Mouse (Mus musculus): ENCODE measurements at regions not wholly inside any gene's neighbourhood (a gene's known extent, or its start where the extent isn't known, plus 50 kb on each side); places are given as distances from the start of the nearest gene placed in this dataset.
A peak's percentile ranks its signal among the peaks of the same experiment; 100 is the strongest.

DNA sequence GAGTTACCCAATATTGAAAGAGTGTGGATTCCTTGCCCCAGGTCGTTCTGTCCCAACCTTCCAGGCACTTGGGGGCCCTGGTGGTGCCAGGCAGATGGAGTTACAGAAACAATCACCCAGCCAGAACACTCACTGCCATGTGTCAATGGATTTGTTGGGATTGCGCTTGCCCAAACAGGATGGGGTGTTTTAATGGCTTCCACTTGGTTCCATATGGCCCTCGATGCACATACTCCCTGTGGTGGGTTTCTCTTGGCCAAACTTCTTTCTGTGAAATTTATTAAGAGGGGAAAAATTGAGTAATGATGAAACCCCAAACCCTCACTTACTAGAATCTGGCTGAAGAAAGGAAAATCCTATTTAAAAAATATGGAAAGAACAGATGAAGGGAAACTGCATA lies 146.8 kb downstream of the Spata18 start:
- no peak for DNase-seq (ENCODE audit: low read depth)

DNA sequence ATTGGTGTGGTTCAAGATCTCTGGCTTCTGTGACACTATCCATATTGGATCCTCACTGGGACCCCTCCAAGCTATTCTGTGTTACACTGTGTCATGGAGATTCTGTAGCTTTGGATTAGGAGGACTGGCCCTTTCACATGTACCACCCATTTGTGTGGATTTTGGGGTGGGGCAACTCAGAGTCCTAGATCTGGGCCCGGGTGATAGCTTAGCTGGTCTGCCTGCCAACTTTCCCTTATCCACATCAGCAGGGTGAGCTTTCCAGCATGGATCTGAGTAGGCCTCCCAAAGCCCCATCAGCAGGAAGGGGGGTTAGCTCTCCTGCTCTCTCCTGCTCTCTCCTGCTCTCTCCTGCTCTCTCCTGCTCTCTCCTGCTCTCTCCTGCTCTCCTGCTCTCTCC lies 152.3 kb downstream of the Spata18 start:
- no peak for DNase-seq (ENCODE audit: low read depth)

GRCm38 (mm10) chr5:73804556-73805230 lies 153.5 kb downstream of the Spata18 start:
- DNase-seq (ENCODE audit: low read depth), result no peak

DNA sequence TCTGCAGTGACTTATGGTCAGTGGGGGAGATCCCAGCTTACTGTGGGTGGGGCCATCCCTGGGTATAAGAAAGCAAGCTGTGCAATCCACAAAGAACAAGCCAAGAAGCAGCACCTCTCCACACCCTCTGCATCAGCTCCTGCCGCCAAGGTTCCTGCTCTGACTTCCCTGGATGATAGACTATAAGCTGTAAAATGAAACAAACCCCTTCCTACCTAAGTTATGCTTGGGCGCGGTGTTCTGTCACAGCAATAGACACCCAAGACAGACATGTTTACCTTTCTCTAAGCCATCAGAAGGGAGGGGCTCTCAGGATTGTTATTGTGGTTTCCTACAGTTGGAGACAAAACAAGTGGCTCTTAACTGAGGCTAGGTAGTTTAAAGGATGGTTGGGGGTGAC lies 159.5 kb downstream of the Spata18 start:
- no peak for DNase-seq (ENCODE audit: low read depth)

DNA sequence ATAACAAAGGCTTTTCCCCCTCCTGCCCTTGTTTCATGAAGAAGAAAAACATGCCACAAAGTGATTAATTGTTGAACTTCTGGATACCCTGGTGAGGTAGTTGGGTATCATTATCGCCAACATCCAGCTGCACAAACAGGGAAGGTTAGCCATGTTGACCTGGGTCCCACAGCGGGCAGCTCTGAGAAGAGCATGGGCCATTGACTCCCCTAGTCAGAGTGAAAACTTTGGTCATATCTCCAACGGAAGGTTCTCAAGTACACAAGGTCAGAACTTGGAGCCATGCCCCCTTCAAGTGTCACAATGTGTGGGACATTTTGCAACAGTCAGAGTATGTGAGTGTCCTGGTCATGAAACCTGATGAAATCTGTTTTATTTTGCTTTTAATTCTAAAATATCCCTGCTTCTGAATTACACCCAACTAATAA lies 159.9 kb downstream of the Spata18 start:
- DNase-seq (ENCODE audit: low read depth), result no peak

GRCm38 (mm10) chr5:73815752-73816151 lies 164.6 kb downstream of the Spata18 start:
- no peak for DNase-seq (ENCODE audit: low read depth)

GRCm38 (mm10) chr5:73817180-73817579 lies 166.0 kb downstream of the Spata18 start:
- peak; percentile 7 for DNase-seq (ENCODE audit: low read depth)

DNA sequence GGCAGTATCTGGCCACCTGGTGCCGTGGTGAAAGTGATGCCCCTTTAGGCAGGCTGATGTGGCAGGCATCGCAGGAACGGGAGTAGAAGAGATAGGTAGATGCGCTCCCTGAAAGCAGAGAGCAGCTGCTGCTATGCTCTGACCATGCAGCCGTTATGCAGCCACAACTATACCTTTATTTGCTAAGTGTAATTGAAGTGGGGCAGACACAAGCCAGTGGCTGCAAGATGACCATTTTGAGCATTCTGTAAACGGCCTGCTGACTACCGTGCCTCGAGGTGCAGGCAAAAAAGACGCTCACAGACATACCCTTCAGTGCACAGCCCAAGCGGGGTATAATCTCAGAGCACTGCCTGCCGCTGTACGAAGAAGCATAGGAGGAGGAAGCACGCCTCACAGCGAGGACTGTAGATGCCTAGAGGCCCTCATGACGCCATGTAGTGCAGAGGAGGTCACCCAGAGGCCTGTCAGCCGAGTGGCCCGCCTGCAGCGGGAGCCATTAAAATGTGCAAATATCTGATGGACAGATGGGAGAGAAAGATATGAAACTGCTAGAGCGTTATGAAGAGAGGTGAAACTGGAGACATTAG lies 170.9 kb downstream of the Spata18 start:
- DNase-seq (ENCODE audit: low read depth), result no peak

GRCm38 (mm10) chr5:73823421-73823820 lies 172.2 kb downstream of the Spata18 start:
- no peak for DNase-seq (ENCODE audit: low read depth)

DNA sequence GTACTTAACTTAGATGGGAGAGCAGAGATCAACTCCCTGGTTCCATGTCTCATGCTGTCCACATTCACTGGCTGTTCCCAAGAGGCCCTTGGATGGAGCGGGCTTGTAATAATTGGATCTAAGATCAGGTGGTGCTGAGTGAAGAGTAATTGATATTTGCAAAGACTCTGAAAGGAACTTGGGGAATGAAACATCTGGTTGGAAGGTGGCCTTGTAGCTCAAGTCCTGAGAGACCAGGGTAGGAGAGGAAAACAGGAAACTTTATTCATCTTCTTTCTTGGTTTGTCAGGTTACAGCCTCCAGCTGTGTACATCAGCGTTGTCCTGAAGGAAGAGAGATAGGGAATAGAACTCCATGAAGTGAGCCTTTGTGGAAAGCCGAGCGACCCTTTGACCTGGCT lies 175.8 kb downstream of the Spata18 start:
- DNase-seq (ENCODE audit: low read depth), result no peak

DNA sequence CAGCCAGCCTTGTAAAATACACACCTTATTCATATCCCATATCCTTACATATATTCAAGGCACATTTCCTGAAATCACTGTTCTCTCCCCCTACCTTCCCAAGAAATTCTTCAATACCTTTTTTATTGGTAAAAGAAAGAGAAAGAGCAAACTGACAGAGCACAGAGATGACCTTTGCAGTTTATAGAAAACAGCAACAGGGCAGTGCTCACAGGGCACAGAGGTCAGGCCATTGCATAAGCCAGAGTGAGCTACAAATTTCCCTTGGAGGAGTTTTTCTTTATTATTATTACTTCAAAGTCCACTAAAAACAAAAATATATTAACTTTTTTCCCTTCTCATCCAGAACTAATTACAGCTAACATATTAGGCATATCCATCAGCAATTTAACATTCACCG lies 182.5 kb downstream of the Spata18 start:
- DNase-seq (ENCODE audit: low read depth), result no peak

GRCm38 (mm10) chr5:73843776-73844175 lies 192.6 kb downstream of the Spata18 start:
- no peak for DNase-seq (ENCODE audit: low read depth)

DNA sequence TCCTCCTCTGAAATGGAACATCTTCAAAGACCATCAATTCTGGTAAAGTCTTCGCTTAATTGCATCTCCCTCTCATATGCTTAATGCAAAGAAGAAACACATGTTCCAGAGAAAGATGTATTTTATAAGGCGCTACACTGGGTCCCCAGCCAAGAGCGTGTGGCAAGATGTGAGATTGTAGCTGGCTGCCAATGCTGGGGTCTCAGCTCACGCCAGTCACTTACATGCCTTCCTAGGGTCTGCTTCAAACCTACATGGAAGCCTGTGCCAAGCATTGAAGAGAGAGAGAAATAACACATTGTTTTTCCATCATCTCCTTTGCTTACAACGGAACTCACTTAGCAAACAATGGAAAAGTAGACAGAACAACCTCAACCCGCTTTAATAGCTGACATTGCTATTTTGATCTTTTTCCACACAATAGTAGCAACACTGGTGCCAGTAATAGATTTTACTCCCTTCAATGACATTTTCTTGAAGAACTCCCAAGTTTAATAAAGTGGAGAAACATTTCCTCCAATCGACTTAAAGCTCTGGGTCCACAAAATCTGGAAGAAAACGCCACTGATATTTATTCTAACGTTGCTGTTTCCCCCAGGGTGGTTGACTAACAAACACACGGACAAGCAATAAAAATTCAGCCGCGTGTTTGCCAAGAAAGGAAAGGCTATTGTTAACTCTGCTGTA lies 195.1 kb downstream of the Spata18 start:
- no peak for DNase-seq (ENCODE audit: low read depth)

DNA sequence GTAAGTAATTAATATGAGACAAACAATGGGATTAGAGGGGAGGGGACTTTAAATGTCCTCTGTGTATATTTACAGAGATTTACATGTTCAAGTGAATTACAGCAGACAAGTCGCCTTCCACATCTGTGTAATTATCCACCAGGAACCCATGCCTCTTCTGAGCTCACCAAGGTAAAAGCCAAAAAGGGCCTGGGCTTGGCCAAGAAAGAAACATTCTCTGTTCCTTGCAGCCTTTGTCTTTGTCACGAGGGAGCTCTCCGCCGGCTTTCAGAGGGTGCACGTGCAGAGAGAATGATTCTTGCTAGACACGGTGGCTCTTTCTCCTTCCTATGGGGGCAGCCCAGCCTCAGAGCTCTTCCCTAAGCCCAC lies 195.6 kb downstream of the Spata18 start:
- DNase-seq (ENCODE audit: low read depth), result no peak

DNA sequence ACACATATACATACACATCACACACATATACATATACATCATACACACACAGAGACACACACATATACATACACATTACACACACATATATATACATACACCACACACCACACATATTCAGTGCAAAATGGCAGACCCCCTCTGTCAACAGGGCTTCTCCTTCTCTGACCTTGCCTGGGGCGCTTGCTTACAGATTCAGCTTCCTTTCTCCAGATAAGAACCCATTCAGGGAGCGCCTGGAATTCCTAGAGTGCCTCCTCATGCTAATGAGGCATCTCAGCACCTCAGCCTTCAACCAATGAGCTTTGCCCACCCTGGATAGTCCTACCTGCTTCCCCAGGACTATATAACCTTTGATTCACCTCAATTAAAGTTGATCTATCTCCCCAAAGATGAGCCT lies 200.3 kb downstream of the Spata18 start:
- no peak for DNase-seq (ENCODE audit: low read depth)

DNA sequence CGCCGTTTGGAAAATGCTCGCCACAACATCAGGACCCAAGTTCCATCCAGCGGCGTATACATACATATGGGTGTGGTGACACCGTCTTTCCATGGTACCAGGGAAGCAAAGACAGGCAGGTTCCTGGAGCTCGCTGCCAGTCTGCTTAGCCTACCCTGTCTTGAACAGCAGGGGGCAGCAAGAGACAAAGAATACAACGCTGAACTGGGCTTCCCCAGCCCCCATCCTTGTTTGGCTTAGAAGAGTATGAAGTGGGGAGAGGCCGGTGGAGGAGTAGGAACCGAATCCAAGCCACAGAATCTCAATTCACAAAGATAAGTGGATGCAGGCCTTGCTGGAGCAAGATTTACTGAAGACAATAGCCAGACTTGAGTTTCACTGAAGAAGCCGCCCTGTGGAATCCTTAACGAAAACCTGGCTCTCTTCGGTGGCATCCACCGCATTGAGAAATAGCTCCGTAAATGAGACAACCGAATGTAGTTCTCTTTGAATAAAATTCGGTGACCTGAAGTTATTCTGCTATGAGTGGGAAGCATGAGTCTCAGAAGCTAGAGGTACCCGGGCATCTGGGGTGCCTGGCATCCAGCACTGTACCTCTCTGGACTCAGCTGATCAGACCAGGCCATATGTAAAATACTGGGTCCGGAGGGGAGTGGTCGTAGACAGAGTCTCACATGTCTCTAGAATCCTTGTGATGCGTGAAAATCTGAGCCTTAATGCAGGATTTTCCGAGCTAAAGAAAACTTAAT lies 203.0 kb downstream of the Spata18 start:
- DNase-seq (ENCODE audit: low read depth), result peak; percentile 96

- peak; percentile 90 for DNase-seq (ENCODE audit: low read depth)
Observed at GRCm38 (mm10) chr5:73854774-73855371, 203.7 kb downstream of the Spata18 start.

- no peak for DNase-seq (ENCODE audit: low read depth)
Observed at GRCm38 (mm10) chr5:73859320-73859719, 208.1 kb downstream of the Spata18 start.

DNA sequence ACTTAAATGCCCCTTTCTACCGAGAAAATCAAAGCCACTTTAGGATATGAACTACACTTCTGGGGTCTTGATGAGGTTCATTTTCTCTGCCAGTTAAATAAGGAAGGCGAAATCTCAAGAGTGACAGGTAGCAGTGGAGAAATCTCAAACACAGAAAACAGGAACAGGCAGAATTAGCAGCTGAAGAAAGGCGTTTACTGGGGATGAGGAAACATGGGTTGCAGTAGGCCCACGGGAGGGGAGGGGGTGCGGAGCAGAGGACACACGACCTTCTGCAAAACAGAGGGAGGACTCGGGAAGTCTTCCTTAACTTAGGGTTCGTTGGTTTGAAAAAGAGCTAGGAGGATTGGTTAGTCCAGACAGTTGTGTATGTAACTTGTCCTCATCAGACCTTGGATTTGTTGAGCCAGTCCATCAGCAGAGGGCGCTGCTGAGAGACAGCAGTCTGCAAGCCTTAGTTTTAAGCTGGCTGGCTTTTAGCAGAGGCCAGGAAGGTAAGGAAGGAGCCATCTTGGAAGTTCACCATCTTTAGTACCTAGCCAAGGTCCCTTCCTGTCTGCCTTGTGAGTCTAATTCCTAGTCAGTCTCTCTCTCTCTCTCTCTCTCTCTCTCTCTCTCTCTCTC lies 204.0 kb downstream of the Usp46 start:
- DNase-seq (ENCODE audit: low read depth), result peak; percentile 81

DNA sequence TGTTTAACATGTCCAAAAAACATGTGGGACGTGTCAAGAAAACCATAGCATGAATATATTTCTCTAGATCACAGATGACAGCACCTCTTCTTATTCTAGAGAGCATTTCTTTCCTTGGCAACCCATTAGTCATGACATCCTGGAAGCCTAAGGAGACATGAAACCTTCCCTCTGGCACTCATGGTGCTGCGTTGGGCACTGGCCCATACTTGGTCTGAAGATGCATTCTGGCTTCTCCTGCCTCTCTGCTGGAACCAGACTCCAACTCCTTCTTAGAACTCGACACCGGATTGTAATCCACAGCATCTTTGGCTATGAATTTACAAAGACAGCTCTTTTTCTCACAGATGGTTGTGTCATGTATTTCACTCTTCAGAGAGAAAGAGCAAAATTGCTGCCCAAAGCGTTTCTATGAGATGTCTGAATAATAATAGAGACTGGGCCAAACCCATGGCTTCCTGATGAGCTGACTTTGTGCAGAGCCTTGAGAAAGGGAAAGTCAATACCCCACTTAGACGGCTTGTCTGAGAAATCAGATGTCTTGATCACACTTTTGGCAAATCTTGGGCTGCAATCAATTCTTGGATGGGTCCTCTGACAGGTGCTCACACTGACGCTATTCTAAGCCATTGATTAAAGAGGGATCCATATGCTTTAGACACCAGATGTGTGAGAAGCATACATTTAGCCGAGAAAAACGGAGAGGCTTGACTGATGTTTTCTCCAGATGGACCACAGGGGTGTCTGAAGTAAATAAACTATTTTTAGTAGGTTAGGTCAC lies 195.4 kb downstream of the Usp46 start:
- no peak for DNase-seq (ENCODE audit: low read depth)

- no peak for DNase-seq (ENCODE audit: low read depth)
Observed at GRCm38 (mm10) chr5:73874770-73875169, 193.5 kb downstream of the Usp46 start.

Data from NIH3T3 (cell line).